Mouse (Mus musculus) olfactory bulb, adult 2 months (tissue): ENCODE measurements around the gene Clec1b.

ENCODE experiments used
- CTCF ChIP-seq: fragments of 200-500 bp; IDR thresholded peaks from 2 replicates; pipeline ENCODE4 v1.5.1; 2012; ENCODE audit warnings: low read depth, mild to moderate bottlenecking, low read length, moderate library complexity; ENCODE audit not compliant: insufficient read depth
- POLR2A ChIP-seq: fragments of 200-500 bp; IDR thresholded peaks from 2 replicates; pipeline ENCODE4 v1.6.1; 2012; ENCODE audit warnings: mild to moderate bottlenecking, low read depth, low read length, moderate library complexity; ENCODE audit not compliant: insufficient read depth

GRCm38 (mm10) chr6:129449743-129450142 lies 52.6 kb downstream of the Clec1b start:
- TF ChIP-seq CTCF (no peak), POLR2A (no peak)
